Mouse (Mus musculus): Measurements from ENCODE around the gene Slc25a34.

Gene Slc25a34
- long read RNA-seq, experiment 1, result 0 reads
- long read RNA-seq, experiment 2, result 0 reads

DNA sequence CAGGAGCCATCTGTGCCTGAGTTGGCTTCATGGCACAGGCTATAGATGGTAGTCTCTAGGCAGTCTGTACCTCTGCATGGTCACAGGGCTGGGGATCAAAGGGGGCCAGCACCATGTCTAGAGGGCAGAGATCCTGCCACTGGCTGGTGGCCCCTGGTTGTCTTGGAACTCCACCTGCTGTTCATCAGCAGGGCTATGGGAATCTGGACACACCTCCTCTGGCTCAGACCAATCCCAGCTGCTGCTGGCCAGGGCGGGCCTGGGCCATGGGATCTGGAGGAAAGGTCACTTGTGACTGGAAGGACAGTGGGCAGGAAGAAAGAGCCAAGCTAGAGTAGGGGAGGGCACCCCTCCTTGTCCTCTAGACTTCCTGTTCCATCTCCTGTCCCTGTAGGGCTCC is at the start of gene Slc25a34:
Gene Slc25a34 (minus strand): TSS at position 156 of the 400 bp plus-strand sequence.
- intact Hi-C loops (cut with DNase I), result no loop called here

DNA sequence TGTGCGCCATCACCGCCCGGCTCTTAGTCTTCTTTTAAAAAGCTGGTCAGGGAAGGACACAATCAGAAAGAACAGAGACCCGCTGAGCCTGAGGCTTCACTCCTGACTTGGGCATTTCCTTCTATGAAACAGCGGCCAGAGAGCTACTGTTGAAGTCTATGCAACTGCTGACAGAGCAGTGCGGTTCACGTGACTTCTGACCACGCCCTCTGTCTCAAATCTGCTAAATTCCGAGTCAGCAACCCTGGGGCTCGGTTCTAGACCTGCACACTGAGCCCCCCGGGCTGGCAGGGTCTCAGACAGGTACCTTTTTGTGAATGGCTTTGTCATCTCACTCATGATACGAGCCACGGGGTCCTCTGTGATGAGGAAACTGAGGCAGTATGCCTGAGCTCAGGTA is 48.7 kb upstream of the Slc25a34 start:
- intact Hi-C loops (cut with DNase I), result no loop called here

DNA sequence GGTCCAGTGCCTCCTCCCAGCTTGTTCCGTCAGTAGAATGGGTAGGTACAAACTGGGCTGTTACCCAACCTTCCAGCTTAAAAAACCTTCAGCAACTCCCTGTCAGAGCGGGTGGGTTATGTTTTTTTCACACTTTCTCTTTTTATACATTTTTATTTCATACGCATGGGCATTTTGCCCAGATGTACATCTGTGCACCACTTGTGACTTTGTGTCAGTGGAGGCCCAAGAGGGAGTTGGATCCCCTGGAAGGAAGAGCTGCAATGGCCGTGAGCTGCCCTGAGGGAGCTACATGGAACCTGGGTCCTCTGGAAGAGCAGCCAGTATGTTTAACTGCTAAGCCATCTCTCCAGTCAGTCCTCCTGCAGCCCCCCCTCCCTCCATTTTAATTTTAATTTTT is 47.8 kb upstream of the Slc25a34 start:
- intact Hi-C loops (cut with DNase I), result no loop called here

DNA sequence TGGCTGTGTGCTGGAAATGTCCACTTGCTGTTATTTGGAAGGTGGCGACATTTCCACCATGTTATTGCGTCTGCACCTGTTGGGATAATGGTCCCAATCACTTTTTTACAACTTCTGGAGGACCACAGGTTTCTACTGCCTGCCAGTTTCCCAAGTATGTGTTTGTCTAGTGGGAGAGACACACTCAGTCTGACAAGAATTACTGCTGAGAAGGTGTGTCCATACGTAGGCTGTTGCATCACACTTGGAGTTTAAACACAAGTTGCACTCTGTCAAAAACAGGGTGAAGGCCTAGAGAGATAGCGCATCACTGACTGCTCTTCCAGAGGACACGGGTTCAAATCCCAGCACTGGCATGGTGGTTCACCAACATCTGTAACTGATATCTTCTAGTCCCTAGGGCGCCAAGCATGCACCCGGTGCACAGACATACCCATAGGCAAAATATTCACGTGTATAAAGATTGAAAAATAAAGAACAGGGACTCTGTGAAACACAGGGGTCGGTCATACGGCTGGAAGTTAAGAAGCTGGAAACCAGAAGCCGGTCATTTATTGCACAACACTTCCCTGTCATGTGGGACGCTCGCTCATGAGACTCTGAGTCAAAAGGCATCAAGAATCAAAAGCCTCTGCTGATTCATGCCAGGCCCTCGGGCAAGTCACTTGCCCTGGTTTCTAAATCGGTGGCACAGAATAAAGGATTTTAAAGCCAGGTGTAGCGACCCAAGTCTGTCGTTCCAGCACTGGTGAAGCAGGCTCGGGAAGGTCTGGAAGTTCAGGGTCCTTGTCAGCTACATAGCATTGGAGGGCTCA is 46.5 kb upstream of the Slc25a34 start:
- intact Hi-C loops (cut with DNase I), result no loop called here

DNA sequence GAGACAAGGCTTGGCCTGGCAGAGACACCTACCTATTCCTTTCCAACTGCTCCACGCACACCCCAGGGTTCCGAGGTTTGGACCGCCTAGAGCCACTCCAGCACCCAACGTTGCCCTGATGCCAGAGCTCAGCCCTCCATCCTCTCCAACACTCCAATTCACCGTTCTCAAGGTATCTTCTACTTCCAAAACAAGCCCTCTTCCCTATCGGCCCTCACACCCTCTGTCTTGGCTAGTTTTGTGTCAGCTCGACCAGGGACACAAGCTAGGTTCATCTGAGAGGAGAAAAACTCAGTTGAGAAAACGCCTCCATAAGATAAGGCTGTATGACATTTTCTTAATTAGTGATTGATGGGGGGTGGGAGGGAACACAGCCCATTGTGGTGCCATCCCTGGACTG is 41.2 kb upstream of the Slc25a34 start, which contains the start of gene Plekhm2:
Gene Plekhm2 (minus strand): TSS at position 101 of the 400 bp plus-strand sequence.
- intact Hi-C loops (cut with DNase I), result no loop called here

DNA sequence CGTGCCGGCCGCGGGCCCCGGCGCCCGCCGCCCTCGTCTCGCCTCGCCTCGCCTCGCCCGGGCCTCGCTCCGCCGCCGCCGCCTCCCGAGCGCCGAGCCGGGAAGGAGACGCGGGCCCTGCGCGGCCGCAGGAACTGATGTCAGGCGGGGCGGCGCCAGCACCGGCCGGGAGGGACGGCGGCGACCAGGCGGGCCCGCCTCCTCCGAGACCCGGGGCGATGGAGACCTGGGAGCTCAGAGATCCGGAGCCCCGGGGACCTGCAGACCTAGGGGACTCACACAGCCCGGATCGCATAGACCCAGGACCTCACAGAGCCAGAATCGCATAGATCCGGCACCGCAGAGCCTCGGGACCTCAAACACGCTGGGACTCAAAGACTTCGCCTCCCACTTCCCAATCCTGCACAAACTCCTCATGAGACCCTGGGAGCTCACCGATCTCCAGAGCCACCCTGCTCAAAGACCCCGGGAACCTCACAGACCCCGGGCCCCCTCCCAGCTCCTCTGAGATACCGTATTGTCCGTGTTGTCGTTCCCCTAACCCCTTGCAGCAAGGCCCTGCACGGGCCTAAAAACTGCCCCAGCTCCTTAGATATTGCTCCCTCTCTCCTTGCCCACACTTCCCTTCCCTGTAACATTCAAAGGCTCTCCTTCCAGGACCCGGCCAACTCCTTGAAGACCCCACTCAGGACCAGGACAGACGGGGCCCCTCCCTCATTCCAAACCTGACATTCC is 40.6 kb upstream of the Slc25a34 start:
- intact Hi-C loops (cut with DNase I), result no loop called here

DNA sequence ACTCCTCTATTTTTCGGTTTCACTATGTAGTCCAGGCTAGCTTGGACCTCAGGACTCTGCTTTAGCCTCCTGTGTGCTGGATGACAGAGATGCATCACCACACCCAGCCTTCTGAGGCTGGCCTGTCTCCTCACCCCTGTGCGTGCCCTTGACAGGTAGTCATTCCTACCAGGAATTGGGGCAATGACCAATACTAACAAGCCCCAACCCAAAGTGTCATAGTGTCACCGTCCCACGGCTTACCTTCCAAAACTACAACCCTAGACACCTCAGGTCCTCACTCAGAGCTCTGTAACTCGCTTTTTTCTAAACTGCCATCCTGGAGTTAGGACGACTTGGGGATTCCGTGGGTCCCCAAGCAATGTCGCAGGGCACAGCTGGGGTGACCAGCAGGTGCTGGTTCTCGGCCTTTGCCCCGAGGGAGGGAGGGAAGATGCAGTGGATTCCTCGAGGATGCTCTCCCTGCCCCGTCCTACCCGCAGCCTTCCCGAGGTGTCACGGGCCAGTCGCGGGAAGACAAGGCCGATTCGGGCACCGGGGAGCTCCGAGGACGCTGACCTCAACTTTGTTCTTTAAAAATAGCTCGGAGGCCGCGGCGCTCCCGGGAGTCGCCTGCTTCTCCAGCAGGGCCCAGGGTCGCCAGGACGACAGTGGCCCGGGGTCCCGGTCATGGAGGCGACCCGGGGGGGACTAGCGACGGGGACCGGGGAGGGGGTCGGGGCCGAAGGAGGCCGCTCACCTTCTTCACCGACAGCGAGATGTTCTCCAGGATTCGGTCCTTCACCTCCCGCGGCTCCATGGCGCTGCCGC is 39.7 kb upstream of the Slc25a34 start:
- intact Hi-C loops (cut with DNase I), result no loop called here

DNA sequence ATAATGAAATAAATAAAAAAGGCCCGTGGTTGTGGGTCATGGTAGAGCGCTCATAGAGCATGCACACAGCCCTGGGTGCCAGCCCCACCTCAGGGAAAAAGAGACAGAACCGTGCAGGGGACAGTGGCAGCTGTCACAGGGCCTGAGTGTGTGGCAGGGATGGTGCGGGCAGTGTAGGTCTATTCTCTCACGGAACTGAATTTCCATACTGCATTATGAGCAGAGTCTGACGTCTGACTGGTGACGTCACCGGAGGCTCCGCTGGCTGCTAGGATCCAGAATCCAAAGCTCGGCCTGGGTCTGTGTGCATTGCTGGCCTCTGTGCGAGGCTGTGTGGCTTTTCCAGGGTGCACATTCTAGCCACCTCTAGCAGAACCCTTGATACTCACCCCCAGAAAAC is 37.3 kb upstream of the Slc25a34 start:
- intact Hi-C loops (cut with DNase I), result no loop called here

DNA sequence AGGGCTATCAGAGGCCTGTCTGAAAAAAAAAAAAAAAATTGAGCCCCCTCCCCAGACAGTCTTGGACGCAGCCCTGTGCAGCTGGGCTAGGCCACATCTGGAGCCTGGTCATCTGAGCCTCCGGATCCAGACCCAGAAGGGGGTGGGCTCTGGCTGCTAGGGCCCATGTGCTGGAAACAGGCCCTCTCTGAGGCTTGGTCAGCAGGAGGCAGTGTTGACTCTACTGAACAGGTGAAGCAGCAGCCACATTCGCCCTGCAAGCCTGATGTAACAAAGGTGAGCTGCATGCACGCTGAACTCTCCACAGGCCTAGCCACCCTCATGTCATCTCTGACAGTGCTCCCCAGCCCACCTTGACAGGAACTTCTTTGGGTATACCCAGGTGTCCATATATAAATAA is 36.1 kb upstream of the Slc25a34 start:
- intact Hi-C loops (cut with DNase I), result no loop called here

DNA sequence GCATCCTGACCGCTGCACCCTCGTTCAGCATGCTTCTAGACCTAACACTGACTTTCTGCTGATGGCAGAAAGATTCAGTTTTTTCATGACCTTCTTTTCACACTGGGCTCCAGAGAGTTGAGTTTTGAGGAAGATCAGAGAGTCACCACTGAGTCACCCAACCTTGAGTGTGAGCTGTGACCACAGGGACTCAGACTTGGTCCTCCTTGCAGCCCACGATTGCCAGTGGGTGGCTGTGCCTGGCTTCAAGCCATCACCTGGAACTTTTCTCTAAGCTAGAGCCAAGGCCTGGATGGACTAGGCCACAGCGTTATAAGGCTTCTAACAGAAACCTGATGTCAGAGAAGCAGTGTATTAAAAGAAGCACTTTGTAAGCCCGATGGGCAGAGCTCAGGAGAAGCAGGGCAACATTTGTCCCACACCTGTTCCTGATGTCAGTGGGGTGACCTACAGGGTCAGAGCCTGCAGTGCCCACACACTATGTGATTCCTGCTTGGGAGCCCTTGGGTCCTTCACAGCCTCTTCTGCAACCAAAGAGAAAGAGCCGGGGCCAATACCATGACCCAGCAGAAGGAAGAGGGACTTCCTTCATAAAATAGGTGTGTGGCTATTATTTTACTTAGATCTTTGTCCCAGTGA is 35.3 kb upstream of the Slc25a34 start:
- intact Hi-C loops (cut with DNase I), result no loop called here

DNA sequence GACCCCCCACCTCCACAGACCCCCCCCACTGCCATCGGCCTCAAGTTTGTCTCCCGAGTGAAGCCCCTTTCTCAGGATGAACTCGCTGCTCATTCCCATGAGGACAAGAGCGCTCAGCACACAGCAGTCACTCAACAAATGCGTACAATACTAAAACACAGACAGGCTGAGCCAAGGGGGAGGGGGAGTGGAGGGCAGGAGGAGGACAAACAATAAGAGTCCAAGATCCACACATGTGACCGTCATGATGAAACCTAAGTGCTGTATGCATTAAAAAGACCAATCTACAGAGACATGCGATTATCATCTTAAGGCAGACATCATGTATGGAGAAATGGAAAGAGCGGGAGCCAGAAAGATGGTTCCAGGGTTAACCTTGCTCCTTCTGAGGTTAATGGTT is 33.3 kb upstream of the Slc25a34 start:
- intact Hi-C loops (cut with DNase I), result no loop called here

DNA sequence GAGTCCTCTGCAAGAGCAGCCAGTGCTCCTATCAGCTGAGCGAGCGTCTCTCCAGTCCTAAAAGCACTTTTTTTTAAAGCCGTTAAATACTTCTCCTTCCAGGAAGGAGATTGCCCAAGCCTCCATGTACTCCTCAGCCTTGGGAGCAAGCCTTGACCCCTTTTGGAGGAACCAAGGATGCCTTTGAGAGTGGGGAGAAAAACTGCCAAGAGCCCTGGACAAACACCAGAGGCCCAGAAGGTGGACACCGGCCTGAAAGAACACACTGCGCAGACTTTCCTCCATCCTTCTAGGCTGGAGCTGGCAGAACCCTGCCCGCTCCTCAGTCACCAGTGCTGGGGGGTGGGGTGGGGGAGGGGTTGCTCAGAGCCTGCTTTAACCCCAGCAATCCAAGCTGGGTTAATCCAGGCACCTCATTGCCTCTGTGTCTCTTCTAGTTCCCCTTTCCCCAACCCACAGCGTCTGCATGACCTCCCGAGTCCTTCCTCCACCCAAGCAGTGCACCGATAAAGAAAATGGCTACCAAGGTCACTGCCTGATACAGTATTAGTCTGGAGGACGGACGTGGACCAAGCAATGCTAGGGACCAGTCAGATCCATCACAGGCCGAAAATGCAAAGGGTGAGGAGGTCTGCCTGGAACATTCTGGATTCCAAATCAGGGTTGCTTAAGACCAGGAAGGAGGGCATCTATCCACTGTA is 32.4 kb upstream of the Slc25a34 start:
- intact Hi-C loops (cut with DNase I), result no loop called here

DNA sequence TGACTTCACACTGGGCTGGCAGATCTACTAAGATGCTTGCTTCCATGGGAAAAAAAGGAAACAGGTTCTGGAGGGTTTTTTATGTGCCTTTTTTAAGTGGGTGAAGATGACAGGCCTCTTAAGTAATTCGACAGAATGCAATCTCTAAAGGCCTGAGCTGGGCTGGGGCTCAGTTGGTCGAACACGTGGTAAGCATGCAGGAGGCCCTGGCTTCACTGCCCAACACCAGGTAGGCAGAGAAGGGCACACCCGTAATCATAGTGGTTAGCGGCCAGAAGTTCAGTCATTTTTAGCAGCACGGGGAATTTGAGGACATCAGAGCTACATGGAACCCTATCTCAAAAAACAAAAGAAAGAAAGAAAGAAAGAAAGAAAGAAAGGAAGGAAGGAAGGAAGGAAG is 30.9 kb upstream of the Slc25a34 start:
- intact Hi-C loops (cut with DNase I), result no loop called here

DNA sequence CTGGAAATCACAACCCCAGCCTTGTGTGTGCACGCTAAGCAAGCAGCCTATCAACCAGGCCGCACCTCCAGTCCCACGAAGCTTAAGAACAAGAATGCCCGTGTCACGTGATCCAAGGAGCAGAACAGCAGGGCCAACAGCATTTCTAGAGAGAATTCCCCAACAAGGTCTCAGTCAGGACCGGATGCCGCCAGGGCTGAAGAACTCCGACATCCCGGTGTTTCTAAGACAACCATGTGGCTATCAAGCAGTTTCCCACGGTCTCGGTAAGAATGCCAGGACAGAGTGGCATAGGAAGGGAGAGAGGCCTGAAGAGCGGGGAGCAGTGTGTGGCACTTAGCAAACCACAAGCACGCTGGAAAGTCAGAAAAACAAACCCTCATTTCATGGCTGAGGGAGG is 30.2 kb upstream of the Slc25a34 start:
- intact Hi-C loops (cut with DNase I), result no loop called here

DNA sequence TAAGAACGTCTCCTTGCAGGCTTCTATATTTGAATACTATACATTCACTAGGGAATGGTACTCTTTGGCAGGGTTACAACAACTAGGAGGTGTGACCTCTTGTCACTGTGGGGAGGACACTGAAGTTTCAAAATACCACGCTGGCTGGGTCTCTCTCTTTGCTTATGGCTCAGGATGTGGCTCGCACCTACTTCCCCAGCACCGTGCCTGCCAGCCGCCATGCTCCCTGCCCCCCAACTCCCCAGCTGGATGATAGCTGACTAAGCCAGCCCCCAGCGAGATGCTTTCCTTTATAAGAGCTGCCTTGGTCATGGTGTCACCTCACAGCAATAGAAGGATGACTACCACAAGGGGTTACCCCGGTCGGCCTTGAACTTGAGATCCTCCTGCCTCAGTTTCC is 29.4 kb upstream of the Slc25a34 start:
- intact Hi-C loops (cut with DNase I), result no loop called here

DNA sequence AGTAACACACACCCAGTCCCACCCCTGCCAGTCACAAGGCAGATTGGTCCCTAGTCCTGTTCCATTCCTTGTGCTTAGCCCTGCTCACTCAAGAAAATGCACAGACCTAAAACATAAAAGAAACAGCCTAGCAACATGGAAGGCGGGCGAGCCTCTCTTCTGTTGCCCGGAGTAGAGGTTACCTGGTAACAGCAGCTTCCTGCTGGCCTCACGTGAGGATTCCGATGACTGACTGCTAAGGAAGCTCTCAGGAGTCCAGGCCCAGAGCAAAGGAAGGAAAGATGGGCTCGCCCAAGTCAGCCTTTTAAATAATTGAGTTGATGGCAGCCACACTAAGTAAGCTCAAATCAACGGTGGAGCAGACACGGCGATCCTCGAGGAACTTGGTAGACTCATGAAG is 28.3 kb upstream of the Slc25a34 start:
- intact Hi-C loops (cut with DNase I), result no loop called here

DNA sequence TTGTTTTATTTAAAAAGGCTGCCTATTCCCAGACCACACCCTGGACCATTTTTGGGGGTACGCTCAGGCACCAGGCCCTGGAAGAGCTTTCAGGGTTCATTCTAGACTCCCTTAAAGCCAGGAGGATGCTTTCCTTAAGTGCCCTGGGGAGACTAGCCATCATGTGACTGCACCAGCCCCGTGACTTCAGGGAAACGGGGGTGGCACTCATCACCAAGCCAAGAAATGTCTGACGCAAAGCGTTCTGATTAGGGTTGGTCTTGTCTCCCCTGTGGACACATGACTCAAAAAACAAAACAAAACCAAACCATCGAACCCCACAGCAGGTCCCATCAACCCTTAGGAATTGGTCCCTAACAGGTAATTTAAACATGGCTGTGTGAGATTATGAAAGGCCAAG is 27.7 kb upstream of the Slc25a34 start:
- intact Hi-C loops (cut with DNase I), result no loop called here

DNA sequence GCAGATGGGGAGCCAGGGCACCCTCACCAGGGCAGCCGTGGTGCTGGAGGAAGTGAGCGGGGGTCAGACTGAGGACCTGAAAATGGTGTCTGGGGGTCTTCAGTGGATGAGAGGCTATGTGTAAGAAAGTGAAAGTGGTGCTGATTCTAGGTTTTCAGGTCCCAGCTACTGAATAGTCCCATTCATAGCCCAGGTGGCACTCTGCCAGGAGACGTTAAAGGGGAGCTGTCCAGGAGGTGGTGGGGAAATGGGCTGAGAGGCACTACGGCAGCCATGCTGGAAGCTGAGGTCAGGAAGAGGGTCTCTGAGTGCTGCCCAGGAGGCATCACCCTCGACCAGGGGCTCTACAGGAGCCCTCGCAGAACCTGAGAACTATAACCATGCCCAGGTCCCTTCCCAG is 25.6 kb upstream of the Slc25a34 start:
- intact Hi-C loops (cut with DNase I), result no loop called here

DNA sequence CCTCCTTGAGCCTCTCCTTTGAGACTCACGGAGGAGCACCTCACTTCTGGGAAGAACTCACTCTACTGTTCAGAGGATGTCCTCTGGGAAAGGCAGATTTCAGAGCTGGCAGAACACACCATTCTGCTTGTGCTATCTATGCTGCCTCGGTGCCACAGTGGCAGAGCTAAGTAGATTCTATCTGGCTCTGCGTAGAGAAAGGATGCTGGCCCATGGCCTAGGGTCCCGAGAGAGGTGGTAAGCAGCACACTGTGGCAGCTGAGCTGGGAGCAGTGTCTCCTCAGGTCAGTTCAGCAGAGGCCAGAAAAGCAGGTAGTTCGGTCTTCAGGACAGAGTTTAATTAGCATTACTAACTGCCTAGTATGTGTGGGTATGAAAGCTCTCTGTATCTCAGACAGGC is 24.6 kb upstream of the Slc25a34 start:
- intact Hi-C loops (cut with DNase I), result no loop called here

DNA sequence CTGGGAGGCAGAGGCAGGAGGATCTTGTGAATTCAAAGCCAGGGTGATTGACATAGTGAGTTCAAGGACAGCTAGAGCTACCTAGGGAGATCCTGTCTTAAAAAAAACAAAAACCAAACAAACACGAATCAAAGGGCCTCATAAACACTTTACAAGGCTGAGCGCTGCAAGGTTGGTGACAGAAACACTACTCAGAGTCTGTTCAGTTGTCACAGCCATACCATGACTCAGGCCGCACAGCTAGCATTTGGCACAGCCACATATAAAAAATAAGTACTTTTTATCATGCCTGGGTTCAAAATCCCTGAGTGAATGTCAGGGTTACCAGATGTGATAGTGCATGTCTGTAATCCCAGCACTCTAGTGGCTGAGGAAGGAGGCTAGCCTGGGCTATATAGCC is 23.6 kb upstream of the Slc25a34 start:
- intact Hi-C loops (cut with DNase I), result no loop called here

DNA sequence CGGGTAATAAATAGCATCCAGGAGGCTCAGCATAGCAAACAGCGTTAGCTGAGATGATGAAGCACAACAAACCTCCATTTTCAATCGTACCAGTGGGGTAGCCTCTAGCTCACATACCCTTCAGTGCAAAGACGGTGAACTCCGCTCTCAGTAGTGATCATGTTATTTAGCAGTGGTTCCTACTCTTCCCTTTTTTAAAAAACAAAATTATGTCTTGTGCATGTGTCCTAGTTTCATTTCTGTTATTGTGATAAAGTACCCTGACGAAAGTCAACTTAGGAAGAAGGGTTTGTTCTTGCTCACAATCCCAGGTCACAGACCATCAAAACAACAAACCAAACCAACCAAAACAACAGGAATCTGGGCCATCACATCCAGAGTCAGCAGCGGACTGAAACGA is 22.4 kb upstream of the Slc25a34 start:
- intact Hi-C loops (cut with DNase I), result no loop called here
